Mouse (Mus musculus) G1E (cell line): ENCODE results near the gene Sco2. TPM values are rescaled to one million over a fixed set of nuclear protein-coding genes. Genes with fewer than 3 reads are reported as not detected.

ENCODE experiments used
- ATAC-seq: 2 replicates; pipeline ENCODE4 v1.8.0; 2016; ENCODE audit warnings: mild to moderate bottlenecking; ENCODE audit not compliant: insufficient number of reproducible peaks, poor library complexity, low FRiP score, severe bottlenecking; ENCODE audit errors: extremely low read depth
- DNase-seq: peaks from one replicate; pipeline ENCODE4 v3.0.0; 2012; ENCODE audit warnings: low spot score
- H3K27me3 ChIP-seq: 2 replicates; pipeline ENCODE4 v1.6.1; 2012; ENCODE audit warnings: mild to moderate bottlenecking, low read length, inconsistent platforms; ENCODE audit not compliant: insufficient read depth
- H3K36me3 ChIP-seq: replicated peaks from 2 replicates; pipeline ENCODE3; 2012; ENCODE audit warnings: mild to moderate bottlenecking, inconsistent platforms
- H3K4me1 ChIP-seq: 2 replicates; pipeline ENCODE4 v1.6.1; 2012; ENCODE audit warnings: low read depth, low read length, inconsistent platforms, mixed read lengths; ENCODE audit not compliant: insufficient read depth
- H3K4me3 ChIP-seq: 2 replicates; pipeline ENCODE4 v1.5.1; 2012; ENCODE audit warnings: low read depth, mild to moderate bottlenecking, inconsistent platforms, low read length, moderate library complexity, mixed read lengths
- H3K9me3 ChIP-seq: replicated peaks from 2 replicates; pipeline ENCODE4 v1.6.1; 2012; ENCODE audit warnings: inconsistent platforms
- CTCF ChIP-seq: IDR thresholded peaks from 2 replicates; pipeline ENCODE4 v1.5.1; 2012; ENCODE audit warnings: low read depth, low read length, inconsistent platforms, mixed read lengths
- GATA1 ChIP-seq: IDR thresholded peaks from 2 replicates; pipeline ENCODE4 v1.6.1; 2012; ENCODE audit warnings: borderline replicate concordance, low read length, inconsistent platforms, mixed read lengths
- GATA2 ChIP-seq: IDR thresholded peaks from 2 replicates; pipeline ENCODE4 v1.6.1; 2012; ENCODE audit warnings: low read depth, low read length, inconsistent platforms, borderline replicate concordance
- POLR2AphosphoS5 ChIP-seq: IDR thresholded peaks from 2 replicates; pipeline ENCODE4 v1.6.1; 2012; ENCODE audit warnings: low read depth, low read length, inconsistent platforms; ENCODE audit not compliant: insufficient replicate concordance
- TAL1 ChIP-seq: conservative IDR thresholded peaks from 2 replicates; pipeline ENCODE4 v1.6.1; 2012; ENCODE audit warnings: low read depth, low read length, inconsistent platforms, mixed read lengths
- polyA plus RNA-seq: library from polyadenylated mRNA; stranded (reverse); fragments of >175 nt; gene quantifications from 2 replicates; pipeline ENCODE4 v1.2.3, GENCODE M21; 2012
- total RNA-seq, 2 experiments: library from RNA; stranded (forward) in 1 of 2; stranded (reverse) in 1 of 2; fragments of 200-1000 nt in 1 of 2; fragments of >200 nt in 1 of 2; fragmentation: Nextera tagmentation in 1 of 2; gene quantifications; 2 replicates each; pipeline ENCODE4 v1.2.3; 2014 to 2017

Sco2 gene
- total and polyA plus RNA-seq, 3 experiments: 15.0 to 62.3 (median 27.8) TPM

- no peaks in the 10 kb centered on the region for H3K36me3 ChIP-seq
- TF ChIP-seq GATA1 (no peak), CTCF (no peak), POLR2AphosphoS5 (no peak), TAL1 (no peak), GATA2 (no peak)
- H3K4me3 ChIP-seq: peak overlapping the region; percentile 13; the same call in 1 of the 2 replicates
- H3K27me3 ChIP-seq: peaks cover 22% of the 10 kb centered on the region; the same call in 1 of the 2 replicates
- ATAC-seq: no peak
- peaks cover 7% of the 10 kb centered on the region for H3K4me1 ChIP-seq
- H3K9me3 ChIP-seq: no peaks in the 10 kb centered on the region
- DNase-seq: no peak
These were observed 33.5 kb downstream of the Sco2 start for GRCm38 (mm10) chr15:89340136-89340535.

- Histone ChIP-seq H3K9me3 (no peaks in the 10 kb centered on the region), H3K27me3 (peaks cover 26% of the 10 kb centered on the region), H3K36me3 (no peaks in the 10 kb centered on the region), H3K4me1 (peaks cover 7% of the 10 kb centered on the region), H3K4me3 (peak overlapping the region; percentile 13; the same call in 1 of the 2 replicates)
- DNase-seq: no peak
- TF ChIP-seq CTCF (no peak), TAL1 (no peak), GATA1 (no peak), POLR2AphosphoS5 (no peak), GATA2 (no peak)
- ATAC-seq: no peak
These were observed 34.0 kb downstream of the Sco2 start for GRCm38 (mm10) chr15:89339696-89340095.

DNA sequence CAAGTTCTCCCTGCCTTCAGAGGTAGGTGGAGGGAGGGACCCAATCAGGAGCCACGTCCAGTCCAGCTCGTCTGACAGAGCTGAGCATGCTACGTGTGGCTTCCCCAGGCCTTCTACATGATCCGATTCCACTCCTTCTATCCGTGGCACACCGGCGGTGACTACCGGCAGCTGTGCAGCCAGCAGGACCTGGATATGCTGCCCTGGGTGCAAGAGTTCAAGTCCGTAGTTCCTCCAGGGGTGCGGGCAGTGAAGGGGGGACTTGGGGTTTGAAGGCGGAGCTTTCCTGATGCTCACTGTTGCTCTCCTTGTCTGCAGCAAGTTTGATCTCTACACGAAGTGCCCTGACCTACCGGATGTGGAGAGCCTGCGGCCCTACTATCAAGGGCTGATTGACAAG, 37.2 kb downstream of the Sco2 start:
- DNase-seq: no peak
- ATAC-seq: no peak
- H3K36me3 ChIP-seq: no peaks in the 10 kb centered on the region

GRCm38 (mm10) chr15:89334774-89335537, 38.7 kb downstream of the Sco2 start:
- TF ChIP-seq POLR2AphosphoS5 (no peak), GATA1 (no peak), CTCF (no peak), GATA2 (no peak), TAL1 (no peak)
- H3K4me3 ChIP-seq: no peak overlapping the region
- no peaks in the 10 kb centered on the region for H3K9me3 ChIP-seq
- DNase-seq (no peak), ATAC-seq (no peak)
- H3K36me3 ChIP-seq: no peaks in the 10 kb centered on the region
- H3K27me3 ChIP-seq: peaks cover 27% of the 10 kb centered on the region
- peaks cover 5% of the 10 kb centered on the region for H3K4me1 ChIP-seq

More for the DNA sequence above, 37.2 kb downstream of the Sco2 start:
- Histone ChIP-seq H3K4me1 (peaks cover 7% of the 10 kb centered on the region), H3K4me3 (no peak overlapping the region), H3K9me3 (no peaks in the 10 kb centered on the region), H3K27me3 (peaks cover 32% of the 10 kb centered on the region)
- no peak for TF ChIP-seq GATA2
- no peak for TF ChIP-seq GATA1
- no peak for TF ChIP-seq TAL1
- TF ChIP-seq CTCF: no peak

DNA sequence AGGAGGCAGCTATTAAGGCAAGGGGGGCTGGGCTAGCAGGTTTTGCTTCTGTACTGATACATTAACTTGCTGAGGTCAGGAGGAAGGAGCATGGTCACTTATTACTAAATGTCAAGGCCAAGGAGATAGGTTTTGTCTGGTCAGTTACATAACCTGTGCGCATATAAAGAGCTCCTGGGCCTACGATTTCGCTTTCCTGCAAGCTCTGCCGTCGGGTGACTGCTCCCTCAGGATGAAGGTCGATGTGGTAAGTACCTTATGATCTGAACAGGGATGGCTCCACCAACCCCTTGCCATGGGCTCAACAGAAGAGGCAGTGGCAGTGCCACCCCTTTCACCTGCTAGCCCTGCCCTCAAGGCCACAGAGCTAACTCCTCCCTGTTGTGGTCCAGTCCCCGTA, 39.4 kb downstream of the Sco2 start, which contains the start of gene Miox:
TSS of gene Miox (plus strand) at position 128 of the 400 bp plus-strand sequence.
- H3K36me3 ChIP-seq: no peaks in the 10 kb centered on the region
- no peaks in the 10 kb centered on the region for H3K4me1 ChIP-seq
- no peak for TF ChIP-seq POLR2AphosphoS5
- no peak for TF ChIP-seq GATA2
- no peak for TF ChIP-seq CTCF
- no peak for TF ChIP-seq TAL1
- TF ChIP-seq GATA1: no peak
- no peak within 1 kb of the TSS for H3K4me3 ChIP-seq
- no peaks in the 10 kb centered on the region for H3K9me3 ChIP-seq
- no peak for ATAC-seq
- H3K27me3 ChIP-seq: peaks cover 27% of the 10 kb centered on the region
- no peak for DNase-seq

GRCm38 (mm10) chr15:89326441-89326840, 47.2 kb downstream of the Sco2 start:
- no peak for DNase-seq
- Histone ChIP-seq H3K4me1 (no peaks in the 10 kb centered on the region; the same call in 1 of the 2 replicates), H3K9me3 (no peaks in the 10 kb centered on the region), H3K4me3 (no peak overlapping the region), H3K27me3 (peaks cover 41% of the 10 kb centered on the region), H3K36me3 (no peaks in the 10 kb centered on the region)
- no peak for ATAC-seq
- TF ChIP-seq CTCF (no peak), TAL1 (no peak), GATA1 (no peak), GATA2 (no peak), POLR2AphosphoS5 (no peak)

- Histone ChIP-seq H3K9me3 (no peaks in the 10 kb centered on the region), H3K4me1 (peaks cover 6% of the 10 kb centered on the region; the same call in 1 of the 2 replicates), H3K4me3 (no peak overlapping the region), H3K27me3 (peaks cover 48% of the 10 kb centered on the region), H3K36me3 (no peaks in the 10 kb centered on the region)
- DNase-seq (no peak), ATAC-seq (no peak)
- TF ChIP-seq GATA1 (no peak), CTCF (no peak), TAL1 (no peak), POLR2AphosphoS5 (no peak), GATA2 (no peak)
These were observed 50.0 kb downstream of the Sco2 start for GRCm38 (mm10) chr15:89323656-89324055.
